ENCODE assay signal across 12 mouse cellular contexts in genomic region chr3:126045992-126046786, GRCm38 (mm10).
DNase-seq lines count a peak whose midpoint lies in the region; ATAC-seq lines count a peak whose summit lies in the region.
"Had no signal": no experiment of that assay in that cellular context is flagged by ENCODE, and none has a peak within 500 bp of the region (broad histone marks: within the 10 kb centered on the region; RNA-seq: fewer than 3 reads in every experiment).

No protein-coding gene starts in this region.

- no peaks in the 10 kb centered on the region for H3K9me3 ChIP-seq in hindbrain, embryonic 16.5 days (ENCODE audit: control insufficient read depth, low read length)
- H3K9me3 ChIP-seq in hindbrain, embryonic 11.5 days (ENCODE audit: control insufficient read depth, low read length) = no peaks in the 10 kb centered on the region
- H3K9me3 ChIP-seq in kidney, embryonic 14.5 days (ENCODE audit: control insufficient read depth, low read length) = no peaks in the 10 kb centered on the region
- H3K9me3 ChIP-seq: lung, embryonic 15.5 days; neural tube, embryonic 12.5 days had no signal

- H3K36me3 ChIP-seq in hindbrain, embryonic 16.5 days (ENCODE audit: control insufficient read depth, insufficient read depth, low read length) = no peaks in the 10 kb centered on the region
- no peaks in the 10 kb centered on the region for H3K36me3 ChIP-seq in hindbrain, embryonic 11.5 days (ENCODE audit: control insufficient read depth, insufficient read depth, low read length)
- H3K36me3 ChIP-seq in kidney, embryonic 14.5 days (ENCODE audit: control insufficient read depth, insufficient read depth, low read length) = no peaks in the 10 kb centered on the region
- H3K36me3 ChIP-seq: lung, embryonic 15.5 days; neural tube, embryonic 12.5 days had no signal

- no peak overlapping the region for H3K4me2 ChIP-seq in hindbrain, embryonic 16.5 days (ENCODE audit: low read length)
- H3K4me2 ChIP-seq in hindbrain, embryonic 11.5 days (replicated peaks; ENCODE audit: low read depth, low read length) = no peak overlapping the region
- no peak overlapping the region for H3K4me2 ChIP-seq in kidney, embryonic 14.5 days (replicated peaks; ENCODE audit: low read depth, low read length)
- H3K4me2 ChIP-seq: lung, embryonic 15.5 days; neural tube, embryonic 12.5 days had no signal

- H3K4me1 ChIP-seq in hindbrain, embryonic 16.5 days (ENCODE audit: control insufficient read depth, insufficient read depth, low read depth, low read length) = no peaks in the 10 kb centered on the region
- no peaks in the 10 kb centered on the region for H3K4me1 ChIP-seq in hindbrain, embryonic 11.5 days (replicated peaks; ENCODE audit: control insufficient read depth, insufficient read depth, low read length)
- no peaks in the 10 kb centered on the region for H3K4me1 ChIP-seq in kidney, embryonic 14.5 days (ENCODE audit: control insufficient read depth, insufficient read depth, low read length)
- H3K4me1 ChIP-seq: neural tube, embryonic 12.5 days had no signal

- no peak for DNase-seq in hindbrain, embryonic 11.5 days (ENCODE audit: low spot score)
- DNase-seq in 3T3-L1 (ENCODE audit: low read depth, low spot score) (peak; percentile 78), MN1 (ENCODE audit: low spot score) (no peak)
- peak; percentile 89 for DNase-seq in Muller cell, postnatal 12 days (ENCODE audit: inconsistent ontology term)
- no peak for DNase-seq in spleen, adult 12 weeks (ENCODE audit: low spot score)
- DNase-seq: gastrocnemius, postnatal 10 days; heart, postnatal 14 days had no signal

- WGBS in hindbrain, embryonic 16.5 days = 66% methylated on average over 9 of the region's 9 CpGs
- WGBS in hindbrain, embryonic 11.5 days = 79% methylated on average over 9 of the region's 9 CpGs
- 60% methylated on average over 9 of the region's 9 CpGs for WGBS in kidney, embryonic 14.5 days

- no peak overlapping the region for H3K4me3 ChIP-seq in hindbrain, embryonic 16.5 days (ENCODE audit: low read length)
- H3K4me3 ChIP-seq in hindbrain, embryonic 11.5 days (ENCODE audit: low read depth, low read length) = no peak overlapping the region
- H3K4me3 ChIP-seq in kidney, embryonic 14.5 days (ENCODE audit: low read length) = no peak overlapping the region
- H3K4me3 ChIP-seq: lung, embryonic 15.5 days; neural tube, embryonic 12.5 days had no signal

- peak; percentile 67; the same call in 1 of the 2 replicates for ATAC-seq in hindbrain, embryonic 16.5 days
- ATAC-seq in hindbrain, embryonic 11.5 days (ENCODE audit: low FRiP score) = no peak
- peak; percentile 68; the same call in 1 of the 2 replicates for ATAC-seq in kidney, embryonic 14.5 days (ENCODE audit: low FRiP score, low TSS enrichment)
- no peak for ATAC-seq in monocyte, adult 5-6 weeks (replicated peaks; ENCODE audit: insufficient number of reproducible peaks, low FRiP score, low TSS enrichment, poor library complexity, severe bottlenecking)

- H3K27me3 ChIP-seq in hindbrain, embryonic 16.5 days (replicated peaks; ENCODE audit: control insufficient read depth, insufficient read depth, low read length) = no peaks in the 10 kb centered on the region
- no peaks in the 10 kb centered on the region for H3K27me3 ChIP-seq in hindbrain, embryonic 11.5 days (ENCODE audit: control insufficient read depth, insufficient read depth, low read length)
- H3K27me3 ChIP-seq in kidney, embryonic 14.5 days (ENCODE audit: control insufficient read depth, insufficient read depth, low read length) = no peaks in the 10 kb centered on the region
- H3K27me3 ChIP-seq: lung, embryonic 15.5 days; neural tube, embryonic 12.5 days had no signal

- no peak overlapping the region for H3K27ac ChIP-seq in hindbrain, embryonic 16.5 days (ENCODE audit: low read depth, low read length)
- no peak overlapping the region for H3K27ac ChIP-seq in hindbrain, embryonic 11.5 days (ENCODE audit: low read depth, low read length)
- H3K27ac ChIP-seq in kidney, embryonic 14.5 days (ENCODE audit: low read depth, low read length) = no peak overlapping the region
- H3K27ac ChIP-seq: lung, embryonic 15.5 days; neural tube, embryonic 12.5 days had no signal

- H3K9ac ChIP-seq in hindbrain, embryonic 16.5 days (ENCODE audit: low read depth, low read length) = no peak overlapping the region
- no peak overlapping the region for H3K9ac ChIP-seq in hindbrain, embryonic 11.5 days (ENCODE audit: low read depth, low read length)
- H3K9ac ChIP-seq in kidney, embryonic 14.5 days (ENCODE audit: low read depth, low read length) = no peak overlapping the region
- H3K9ac ChIP-seq: lung, embryonic 15.5 days; neural tube, embryonic 12.5 days had no signal

Comparison
In these comparisons a context has a peak if more than half of its experiments do, and no peak if none do; other contexts are left out.
1. ATAC-seq: peak in hindbrain, embryonic 16.5 days (single experiment) and kidney, embryonic 14.5 days (single experiment); none in hindbrain, embryonic 11.5 days (single experiment) and monocyte, adult 5-6 weeks (single experiment).
2. DNase-seq: peak in 3T3-L1 (single experiment) and Muller cell, postnatal 12 days (single experiment); none in hindbrain, embryonic 11.5 days (single experiment), MN1 (single experiment) and spleen, adult 12 weeks (single experiment).